Mouse (Mus musculus) heart, embryonic 14.5 days (tissue): ENCODE measurements around the gene Efna2. TPM values are rescaled to one million over a fixed set of nuclear protein-coding genes. Genes with fewer than 3 reads are reported as not detected.
A peak's percentile ranks its signal among the peaks of the same experiment; 100 is the strongest.

Experiments
- ATAC-seq: fragments of 200-750 bp; cut with Nextera tagmentation; 2 replicates; pipeline ENCODE4 v1.8.0; 2017; ENCODE audit warnings: low read depth, moderate TSS enrichment; ENCODE audit not compliant: insufficient number of reproducible peaks, insufficient read depth, low FRiP score
- H3K27ac ChIP-seq, 2 experiments: fragments of 200-500 bp in 1 of 2; fragments of 300-500 bp in 1 of 2; sonication (generic) in 1 of 2; replicated peaks in 1 of 2; 2 replicates each; pipeline ENCODE4 v1.5.1; 2012 to 2014; ENCODE audit warnings: low read depth in 2 of 2, low read length in 2 of 2, control low read depth in 1 of 2, mild to moderate bottlenecking in 1 of 2, mixed read lengths in 1 of 2; ENCODE audit not compliant: control insufficient read depth in 1 of 2, insufficient read depth in 1 of 2
- H3K27me3 ChIP-seq: fragments of 300-500 bp; sonication (generic); 2 replicates; pipeline ENCODE4 v1.6.1; 2014; ENCODE audit warnings: mild to moderate bottlenecking, low read length, control low read depth; ENCODE audit not compliant: control insufficient read depth, insufficient read depth
- H3K36me3 ChIP-seq: fragments of 300-500 bp; sonication (generic); 2 replicates; pipeline ENCODE4 v1.6.1; 2014; ENCODE audit warnings: mild to moderate bottlenecking, control low read depth, low read length, mixed read lengths; ENCODE audit not compliant: control insufficient read depth, insufficient read depth
- H3K4me1 ChIP-seq, 2 experiments: fragments of 200-500 bp in 1 of 2; fragments of 300-500 bp in 1 of 2; sonication (generic) in 1 of 2; 2 replicates each; pipeline ENCODE4 v1.6.1; 2012 to 2014; ENCODE audit warnings: low read length in 2 of 2, control low read depth in 1 of 2, mixed read lengths in 1 of 2; ENCODE audit not compliant: control insufficient read depth in 2 of 2, insufficient read depth in 2 of 2
- H3K4me2 ChIP-seq: fragments of 300-500 bp; sonication (generic); 2 replicates; pipeline ENCODE4 v1.6.1; 2014; ENCODE audit warnings: mild to moderate bottlenecking, low read length
- H3K4me3 ChIP-seq, 2 experiments: fragments of 200-500 bp in 1 of 2; fragments of 300-500 bp in 1 of 2; sonication (generic) in 1 of 2; 2 replicates each; pipeline ENCODE4 v1.5.1; 2012 to 2014; ENCODE audit warnings: low read length in 2 of 2, mild to moderate bottlenecking in 2 of 2, control low read depth in 1 of 2, low read depth in 1 of 2, moderate library complexity in 1 of 2; ENCODE audit not compliant: control insufficient read depth in 1 of 2, insufficient read depth in 1 of 2
- H3K9ac ChIP-seq: fragments of 300-500 bp; sonication (generic); 2 replicates; pipeline ENCODE4 v1.6.1; 2014; ENCODE audit warnings: mild to moderate bottlenecking, low read length
- H3K9me3 ChIP-seq: fragments of 300-500 bp; sonication (generic); 2 replicates; pipeline ENCODE4 v1.6.1; 2016; ENCODE audit warnings: low read length, control low read depth; ENCODE audit not compliant: control insufficient read depth
- WGBS: fragments of 180-500 bp; shearing (Covaris S2); extraction: QIAGEN DNeasy Blood & Tissue Kit; methylation state at CpG from one replicate; pipeline ENCODE4 v1.1.7; 2014; 5-methylcytosine and 5-hydroxymethylcytosine counted together
- polyA plus RNA-seq: library from polyadenylated mRNA; unstranded; fragments of >200 nt; fragmentation: Nextera tagmentation; extraction: Ambion mirVana; gene quantifications from 2 replicates; pipeline ENCODE4 v1.2.1, GENCODE M21; 2014

The Efna2 gene
- polyA plus RNA-seq, 1 experiment from 2014 or later, result 10.1 TPM

DNA sequence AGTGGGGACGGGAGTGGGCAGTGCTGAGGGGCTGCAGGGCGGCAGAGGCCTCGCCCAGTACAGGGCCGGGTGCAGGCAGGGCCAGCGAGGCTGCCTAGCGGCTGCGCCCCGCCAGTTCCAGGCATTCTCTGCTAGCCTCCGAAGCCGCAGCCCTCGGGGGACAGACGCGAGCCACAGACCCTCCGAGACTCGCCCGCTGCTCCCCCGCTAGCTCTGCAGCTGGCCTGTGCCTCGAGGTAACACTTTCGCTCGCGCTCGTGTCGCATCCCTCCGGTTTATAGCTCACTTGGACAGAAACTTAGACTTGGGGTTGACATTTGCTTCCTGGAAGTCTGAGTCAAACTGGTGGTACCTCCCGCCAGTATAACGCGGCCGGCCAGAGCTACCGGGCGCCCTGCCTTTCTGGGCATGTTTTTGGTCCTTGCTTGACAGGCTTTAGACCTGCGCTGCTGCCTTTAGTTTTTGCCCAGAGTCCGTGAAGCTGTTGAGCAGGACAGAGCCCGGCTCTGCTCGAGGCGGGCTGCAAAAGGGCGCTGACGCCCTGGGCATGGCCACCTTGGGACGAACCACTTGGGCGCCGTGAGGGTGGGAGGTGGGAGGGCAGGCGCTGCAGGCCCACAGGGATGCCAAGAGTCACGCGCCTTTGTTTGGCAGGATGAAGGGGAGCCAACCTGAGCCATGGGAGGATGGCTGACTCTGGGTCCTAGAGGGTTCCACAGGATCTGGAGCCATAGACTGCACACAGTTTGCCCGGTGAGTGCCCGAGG, 7.3 kb upstream of the Efna2 start:
- Histone ChIP-seq H3K27ac (peak overlapping the region in 1 of 2 experiments; percentile 86; a peak in 2 of 4 replicates), H3K9me3 (no peaks in the 10 kb centered on the region), H3K4me1 (peaks cover 10 to 31% of the 10 kb centered on the region in 2 experiments), H3K36me3 (peaks cover 33% of the 10 kb centered on the region), H3K27me3 (no peaks in the 10 kb centered on the region), H3K4me3 (peak overlapping the region in 1 of 2 experiments; percentile 60; a peak in 1 of 4 replicates), H3K9ac (peak overlapping the region; percentile 71), H3K4me2 (peak overlapping the region; percentile 74)
- ATAC-seq, result no peak
- 82% methylated on average over 45 of the region's 45 CpGs for WGBS

DNA sequence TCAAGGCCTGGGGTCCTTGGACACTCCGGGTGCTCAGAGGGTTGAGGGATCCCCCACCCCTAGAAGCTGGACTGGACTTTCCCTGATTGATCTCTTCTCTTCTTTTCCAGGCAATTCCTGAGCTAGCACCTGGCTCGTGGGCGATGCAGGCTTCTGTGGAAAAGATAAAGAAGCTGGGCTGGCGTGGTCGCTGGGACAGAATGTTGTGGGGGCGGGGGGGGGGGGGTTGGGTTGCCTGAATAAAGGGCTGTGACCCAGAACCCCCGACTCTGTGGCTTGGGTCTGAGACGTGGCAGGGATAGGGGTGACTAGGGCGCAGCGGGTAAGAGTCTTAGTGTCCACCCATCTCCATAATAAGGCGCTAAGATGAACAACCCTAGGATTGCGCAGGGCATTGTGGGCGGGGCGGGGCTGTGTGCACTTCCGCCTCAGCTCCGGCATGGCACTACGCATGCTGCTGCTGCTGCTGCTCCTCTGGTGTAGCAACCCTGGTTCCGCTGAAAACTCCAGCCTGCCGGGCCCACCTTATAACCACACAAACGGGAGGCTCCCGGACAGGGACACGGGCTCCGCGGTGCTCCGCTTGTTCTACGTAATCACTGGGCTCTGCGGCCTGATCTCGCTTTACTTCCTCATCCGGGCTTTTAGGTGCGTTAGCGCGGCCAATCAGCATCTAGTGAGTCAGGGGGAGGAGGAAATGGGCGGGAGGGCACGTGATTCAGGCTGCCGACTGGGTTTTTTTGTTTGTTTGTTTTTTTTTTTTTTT, 6.6 kb upstream of the Efna2 start, which contains the start of gene 1600002K03Rik:
Gene 1600002K03Rik (plus strand): TSS at position 418 of the 766 bp plus-strand sequence.
- H3K4me3 ChIP-seq, result peak within 1 kb of the TSS; percentile 60
- H3K27me3 ChIP-seq, result no peaks in the 10 kb centered on the region
- peak within 1 kb of the TSS; percentile 66 to 86 for H3K27ac ChIP-seq
- peak within 1 kb of the TSS; percentile 71 for H3K9ac ChIP-seq
- peaks cover 33% of the 10 kb centered on the region for H3K36me3 ChIP-seq
- WGBS, result 5% methylated on average over 35 of the region's 35 CpGs
- peaks cover 10 to 33% of the 10 kb centered on the region in 2 experiments for H3K4me1 ChIP-seq
- H3K9me3 ChIP-seq, result no peaks in the 10 kb centered on the region
- ATAC-seq, result peak; percentile 47
- peak within 1 kb of the TSS; percentile 74 for H3K4me2 ChIP-seq

DNA sequence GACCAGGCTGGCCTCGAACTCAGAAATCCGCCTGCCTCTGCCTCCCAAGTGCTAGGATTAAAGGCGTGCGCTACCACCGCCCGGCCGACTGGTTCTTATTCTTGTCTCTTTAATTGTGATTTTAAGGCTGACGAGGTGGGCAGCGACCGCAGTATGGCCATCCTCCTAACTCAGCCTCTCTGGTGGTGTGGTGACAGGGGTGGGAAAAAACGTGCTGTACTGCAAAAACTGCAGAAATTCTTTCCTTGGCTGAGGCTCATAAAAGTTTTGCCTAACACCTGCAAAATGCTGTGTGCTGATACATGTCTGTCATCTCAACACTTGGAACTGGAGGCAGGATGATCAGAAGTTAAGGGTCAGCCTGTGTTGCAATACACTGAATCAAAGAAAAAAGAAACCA, 5.9 kb upstream of the Efna2 start:
- Histone ChIP-seq H3K27me3 (no peaks in the 10 kb centered on the region), H3K4me3 (peak overlapping the region; percentile 60), H3K4me2 (peak overlapping the region; percentile 74), H3K9ac (peak overlapping the region; percentile 71), H3K9me3 (no peaks in the 10 kb centered on the region), H3K36me3 (peaks cover 33% of the 10 kb centered on the region), H3K4me1 (peaks cover 17 to 39% of the 10 kb centered on the region in 2 experiments), H3K27ac (peak overlapping the region; percentile 50 to 86)
- WGBS, result 13% methylated on average over 11 of the region's 11 CpGs
- no peak for ATAC-seq

DNA sequence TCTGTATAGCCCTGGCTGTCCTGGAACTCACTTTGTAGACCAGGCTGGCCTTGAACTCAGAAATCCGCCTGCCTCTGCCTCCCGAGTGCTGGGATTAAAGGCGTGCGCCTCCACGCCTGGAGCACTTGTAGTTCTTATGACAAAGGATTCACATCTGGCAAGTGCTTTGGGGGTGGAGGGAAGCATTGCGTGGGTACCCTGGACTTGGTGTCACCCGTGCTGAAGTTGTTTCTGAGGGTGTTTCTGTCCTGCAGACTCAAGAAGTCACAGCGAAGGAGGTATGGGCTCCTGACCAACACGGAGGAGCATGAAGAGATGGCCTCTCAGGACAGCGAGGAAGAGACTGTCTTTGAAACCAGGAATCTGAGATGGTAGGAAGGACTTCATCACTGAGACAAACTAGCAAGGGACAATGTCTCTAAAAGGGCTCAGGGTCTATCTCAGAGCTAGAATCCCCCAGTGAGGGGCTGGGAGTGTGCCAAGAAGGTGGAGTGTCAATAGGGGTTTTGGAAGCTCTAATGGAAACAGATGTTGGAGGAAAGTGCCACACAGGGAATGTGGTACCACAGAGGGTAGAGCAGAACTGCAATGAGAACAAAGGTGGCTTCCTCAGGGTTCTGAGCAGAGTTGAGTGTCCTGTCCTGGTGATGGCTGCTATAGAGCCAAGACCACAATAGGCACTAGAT, 5.2 kb upstream of the Efna2 start:
- Histone ChIP-seq H3K36me3 (peaks cover 33% of the 10 kb centered on the region), H3K27me3 (no peaks in the 10 kb centered on the region), H3K4me2 (no peak overlapping the region), H3K4me3 (no peak overlapping the region), H3K4me1 (peaks cover 20 to 34% of the 10 kb centered on the region in 2 experiments), H3K9ac (no peak overlapping the region), H3K27ac (no peak overlapping the region), H3K9me3 (no peaks in the 10 kb centered on the region)
- WGBS, result 81% methylated on average over 10 of the region's 10 CpGs
- ATAC-seq, result no peak

DNA sequence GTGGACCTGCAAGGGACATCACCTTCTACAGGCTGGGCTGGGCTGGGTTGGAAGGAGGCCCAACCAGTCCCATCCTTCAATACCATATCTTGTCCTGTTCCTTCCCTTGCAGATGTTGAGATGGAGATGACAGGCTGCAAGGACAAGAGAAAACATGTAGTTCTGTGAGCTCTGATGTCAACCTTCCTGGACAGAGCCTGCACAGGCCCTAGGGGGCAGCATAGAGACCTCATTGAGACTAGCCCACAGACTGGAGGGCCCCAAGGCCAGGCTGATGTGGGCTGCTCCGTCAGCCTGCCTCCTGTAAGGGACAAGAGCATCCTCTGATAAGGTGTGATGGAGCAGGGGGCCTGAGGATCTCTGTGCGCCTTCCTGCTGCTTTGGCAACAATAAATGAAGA, 4.6 kb upstream of the Efna2 start:
- Histone ChIP-seq H3K9me3 (no peaks in the 10 kb centered on the region), H3K27ac (no peak overlapping the region), H3K27me3 (no peaks in the 10 kb centered on the region), H3K4me2 (no peak overlapping the region), H3K9ac (no peak overlapping the region), H3K36me3 (peaks cover 27% of the 10 kb centered on the region), H3K4me3 (no peak overlapping the region), H3K4me1 (peaks cover 21 to 28% of the 10 kb centered on the region in 2 experiments)
- no peak for ATAC-seq
- 28% methylated on average over 2 of the region's 2 CpGs for WGBS

DNA sequence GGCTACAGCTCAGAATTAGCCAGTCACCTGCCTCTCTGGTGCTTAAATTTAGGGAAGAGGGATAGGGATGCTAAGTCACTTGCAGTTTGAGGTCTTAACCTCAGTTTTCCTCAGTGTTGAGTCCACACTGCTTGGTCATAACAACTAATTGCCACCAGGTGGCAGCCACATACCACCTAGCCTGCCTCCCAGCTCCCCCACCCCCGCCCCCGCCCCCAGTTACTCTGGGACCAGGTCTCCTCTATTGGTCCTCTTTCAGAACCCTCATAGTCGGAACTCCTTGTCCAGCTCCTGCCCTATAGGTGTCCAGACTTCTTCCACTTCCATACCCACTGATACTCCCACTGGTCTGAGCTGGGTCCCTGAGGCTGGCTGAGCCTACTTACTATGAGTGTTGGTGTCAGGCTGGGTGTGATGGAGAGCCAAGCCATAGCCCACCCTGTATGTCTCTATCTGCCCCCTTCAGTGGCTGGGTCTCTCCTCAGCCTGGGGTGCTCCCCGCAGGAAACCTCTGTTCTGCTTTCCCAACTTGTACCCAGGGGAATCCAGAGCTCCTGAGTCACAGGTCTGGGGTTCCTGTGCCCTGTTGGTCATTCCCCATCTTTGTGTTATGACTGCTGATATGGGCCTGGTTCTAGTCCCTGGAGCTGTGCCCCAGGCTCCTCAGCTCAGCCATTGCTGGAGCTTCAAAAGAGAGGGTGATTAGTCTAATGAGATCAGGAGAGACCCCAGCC, 3.6 kb upstream of the Efna2 start:
- H3K27ac ChIP-seq, result no peak overlapping the region
- H3K9me3 ChIP-seq, result no peaks in the 10 kb centered on the region
- 0 out of 2 replicates have a peak, but pooled peaks cover 3% of the 10 kb centered on the region for H3K27me3 ChIP-seq
- peaks cover 25 to 26% of the 10 kb centered on the region in 2 experiments for H3K4me1 ChIP-seq
- ATAC-seq, result no peak
- 21% methylated on average over 4 of the region's 4 CpGs for WGBS
- H3K9ac ChIP-seq, result no peak overlapping the region
- no peak overlapping the region for H3K4me2 ChIP-seq
- peaks cover 17% of the 10 kb centered on the region for H3K36me3 ChIP-seq
- H3K4me3 ChIP-seq, result no peak overlapping the region
